Mouse (Mus musculus): ENCODE data around the gene Ube2e1.
A peak's percentile ranks its signal among the peaks of the same experiment; 100 is the strongest.

The Ube2e1 gene

GRCm38 (mm10) chr14:18326968-18327672 is 4.5 kb downstream of the Ube2e1 start:
- DNase-seq (ENCODE audit: low spot score in 2 of 2), result peak; percentile 37 to 42

GRCm38 (mm10) chr14:18317457-18318411 is 13.9 kb downstream of the Ube2e1 start:
- DNase-seq (ENCODE audit: low spot score in 2 of 2), result no peak

GRCm38 (mm10) chr14:18304165-18304564 is 27.5 kb downstream of the Ube2e1 start:
- no peak for DNase-seq (ENCODE audit: low spot score in 2 of 2)

- peak; percentile 78 to 86 for DNase-seq (ENCODE audit: low spot score in 2 of 2)
Measured at GRCm38 (mm10) chr14:18303262-18303661, 28.4 kb downstream of the Ube2e1 start.

GRCm38 (mm10) chr14:18302750-18303149 is 28.9 kb downstream of the Ube2e1 start:
- DNase-seq (ENCODE audit: low spot score in 2 of 2), result no peak

GRCm38 (mm10) chr14:18301591-18301990 is 30.1 kb downstream of the Ube2e1 start:
- no peak for DNase-seq (ENCODE audit: low spot score in 2 of 2)

GRCm38 (mm10) chr14:18300676-18301075 is 31.0 kb downstream of the Ube2e1 start:
- no peak for DNase-seq (ENCODE audit: low spot score in 2 of 2)

GRCm38 (mm10) chr14:18298874-18299273 is 32.8 kb downstream of the Ube2e1 start:
- no peak for DNase-seq (ENCODE audit: low spot score in 2 of 2)

- DNase-seq (ENCODE audit: low spot score in 2 of 2), result no peak
Measured at GRCm38 (mm10) chr14:18297441-18297840, 34.2 kb downstream of the Ube2e1 start.

- no peak for DNase-seq (ENCODE audit: low spot score in 2 of 2)
Measured at GRCm38 (mm10) chr14:18292578-18292977, 39.1 kb downstream of the Ube2e1 start.

GRCm38 (mm10) chr14:18292111-18292510 is 39.5 kb downstream of the Ube2e1 start:
- no peak for DNase-seq (ENCODE audit: low spot score in 2 of 2)

- DNase-seq (ENCODE audit: low spot score in 2 of 2), result no peak
Measured at GRCm38 (mm10) chr14:18287391-18287790, 44.3 kb downstream of the Ube2e1 start.

GRCm38 (mm10) chr14:18286441-18286840 is 45.2 kb downstream of the Ube2e1 start:
- no peak for DNase-seq (ENCODE audit: low spot score in 2 of 2)

- no peak for DNase-seq (ENCODE audit: low spot score in 2 of 2)
Measured at GRCm38 (mm10) chr14:18285476-18285875, 46.2 kb downstream of the Ube2e1 start.

- DNase-seq (ENCODE audit: low spot score in 2 of 2), result no peak
Measured at GRCm38 (mm10) chr14:18284581-18284980, 47.1 kb downstream of the Ube2e1 start.

GRCm38 (mm10) chr14:18280375-18280774 is 51.3 kb downstream of the Ube2e1 start:
- DNase-seq (ENCODE audit: low spot score in 2 of 2), result no peak

GRCm38 (mm10) chr14:18274526-18274925 is 57.1 kb downstream of the Ube2e1 start:
- DNase-seq (ENCODE audit: low spot score in 2 of 2), result no peak

- DNase-seq (ENCODE audit: low spot score in 2 of 2), result no peak
Measured at GRCm38 (mm10) chr14:18271666-18272065, 60.0 kb downstream of the Ube2e1 start.

GRCm38 (mm10) chr14:18270529-18271441 is 60.9 kb downstream of the Ube2e1 start, which contains the start of the genes Nkiras1 and Rpl15:
Nkiras1 (plus strand) TSS chr14:18271136.
Rpl15 (minus strand) TSS chr14:18271391.
- peak; percentile 99 for DNase-seq (ENCODE audit: low spot score in 2 of 2)

- peak in 1 of 2 experiments; percentile 43 for DNase-seq (ENCODE audit: low spot score in 2 of 2)
Measured at GRCm38 (mm10) chr14:18269947-18270528, 61.6 kb downstream of the Ube2e1 start.

- peak; percentile 71 to 72 for DNase-seq (ENCODE audit: low spot score in 2 of 2)
Measured at GRCm38 (mm10) chr14:18263427-18263826, 68.2 kb downstream of the Ube2e1 start.

Measured in right cerebral cortex, postnatal 10 days (tissue).